Mouse (Mus musculus): Measurements from ENCODE around the gene Actr2.

DNA sequence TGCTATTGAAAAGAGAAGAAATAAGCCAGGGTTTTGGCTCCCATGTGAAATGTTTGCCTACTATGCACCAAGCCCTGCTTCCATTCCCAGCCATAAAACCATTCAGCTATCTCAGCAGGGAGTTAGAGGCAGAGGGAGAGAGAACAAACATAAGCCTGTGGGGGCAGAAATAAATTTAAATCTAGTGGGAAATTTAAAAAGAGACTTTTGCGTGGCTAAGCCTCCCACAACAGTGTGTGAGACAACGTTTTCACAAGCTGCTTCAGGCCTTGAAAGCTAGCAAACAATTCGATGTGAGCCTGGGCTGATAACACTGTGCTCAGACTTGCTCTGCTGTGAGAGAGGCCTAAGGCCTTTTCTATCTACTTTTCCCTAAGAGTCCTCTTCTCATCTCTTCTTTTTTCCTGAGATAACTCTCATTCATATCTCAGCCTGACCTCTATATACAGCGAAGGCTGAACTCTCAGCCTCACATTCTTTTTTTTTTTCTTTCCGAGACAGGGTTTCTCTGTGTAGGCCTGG lies 3.4 kb upstream of the Actr2 start:
- TF ChIP-seq CTCF (IDR thresholded peaks at IDR 0.05; ENCODE audit: low read depth, low read length) (no peak), EP300 (IDR thresholded peaks at IDR 0.05; ENCODE audit: insufficient read depth, low read depth, low read length) (no peak), POLR2A (IDR thresholded peaks at IDR 0.05; ENCODE audit: insufficient read depth, low read length) (no peak)

Measured in ES-Bruce4 (cell line).